In genomic region chr11:104150911-104151310, GRCm38 (mm10) we compare ENCODE assay signal across 27 mouse cellular contexts. TPM values are rescaled to one million over a fixed set of nuclear protein-coding genes. Genes with fewer than 3 reads are reported as not detected.
"Had no signal": no experiment of that assay in that cellular context is flagged by ENCODE, and none has a peak within 500 bp of the region (broad histone marks: within the 10 kb centered on the region; RNA-seq: fewer than 3 reads in every experiment).

No protein-coding gene starts in this region.

- H3K27ac ChIP-seq: lung, embryonic 15.5 days; midbrain, embryonic 10.5 days; midbrain, embryonic 12.5 days; neural tube, embryonic 13.5 days; neural tube, embryonic 15.5 days had no signal

- H3K4me2 ChIP-seq: lung, embryonic 15.5 days; midbrain, embryonic 12.5 days; neural tube, embryonic 13.5 days; neural tube, embryonic 15.5 days had no signal

- ATAC-seq: liver, postnatal 0 days; lung, postnatal 0 days; midbrain, embryonic 16.5 days had no signal

- H3K9me3 ChIP-seq: lung, embryonic 15.5 days; midbrain, embryonic 10.5 days; midbrain, embryonic 12.5 days; neural tube, embryonic 13.5 days; neural tube, embryonic 15.5 days had no signal

- DNase-seq: liver, postnatal 0 days; lung, adult 2 months; lung, postnatal 14 days; lung, postnatal 36 days; midbrain, embryonic 14.5 days; right cerebral cortex, adult 18-20 months; right cerebral cortex, postnatal 25 days; right cerebral cortex, postnatal 4 days; spleen, adult 18-20 months; thymus, adult 18-20 months; thymus, postnatal 25 days; thymus, postnatal 4 days had no signal

- H3K4me3 ChIP-seq: lung, embryonic 15.5 days; midbrain, embryonic 10.5 days; midbrain, embryonic 12.5 days; myocyte; neural tube, embryonic 13.5 days; neural tube, embryonic 15.5 days had no signal

- H3K4me1 ChIP-seq: lung, embryonic 15.5 days had no signal

- H3K27me3 ChIP-seq: neural tube, embryonic 13.5 days; neural tube, embryonic 15.5 days had no signal

- H3K9ac ChIP-seq: liver, postnatal 0 days; lung, embryonic 15.5 days; midbrain, embryonic 12.5 days; neural tube, embryonic 13.5 days; neural tube, embryonic 15.5 days had no signal

- H3K36me3 ChIP-seq: lung, embryonic 15.5 days; midbrain, embryonic 10.5 days; midbrain, embryonic 12.5 days; neural tube, embryonic 13.5 days; neural tube, embryonic 15.5 days had no signal

RNA-seq across cellular contexts. Expression of gene Crhr1, which starts 18.3 kb away (rescaled TPM):
- total RNA-seq: megakaryocyte, adult 5-6 weeks; megakaryocyte-erythroid progenitor cell, adult 5-6 weeks had no signal
- polyA plus RNA-seq: liver, postnatal 0 days; lung, adult 2 months; lung, embryonic 15.5 days; lung, postnatal 0 days; myocyte; small intestine, adult 2 months had no signal

RNA-seq across cellular contexts. Expression of gene Sppl2c, which starts 35.2 kb away (rescaled TPM):
- total RNA-seq: megakaryocyte, adult 5-6 weeks; megakaryocyte-erythroid progenitor cell, adult 5-6 weeks had no signal
- polyA plus RNA-seq: liver, postnatal 0 days; lung, adult 2 months; lung, embryonic 15.5 days; lung, postnatal 0 days; midbrain, embryonic 10.5 days; midbrain, embryonic 12.5 days; midbrain, embryonic 14.5 days; midbrain, embryonic 16.5 days; myocyte; neural tube, embryonic 11.5 days; neural tube, embryonic 13.5 days; neural tube, embryonic 15.5 days; small intestine, adult 2 months; stomach, embryonic 14.5 days; stomach, embryonic 16.5 days; urinary bladder, adult 2 months had no signal
